Mouse (Mus musculus): ENCODE measurements around the gene Pik3r5. TPM values are rescaled to one million over a fixed set of nuclear protein-coding genes. Genes with fewer than 3 reads are reported as not detected.

The Pik3r5 gene
- total and polyA plus RNA-seq, 2 experiments from 2014 or later = 0.65 to 1.4 TPM

DNA sequence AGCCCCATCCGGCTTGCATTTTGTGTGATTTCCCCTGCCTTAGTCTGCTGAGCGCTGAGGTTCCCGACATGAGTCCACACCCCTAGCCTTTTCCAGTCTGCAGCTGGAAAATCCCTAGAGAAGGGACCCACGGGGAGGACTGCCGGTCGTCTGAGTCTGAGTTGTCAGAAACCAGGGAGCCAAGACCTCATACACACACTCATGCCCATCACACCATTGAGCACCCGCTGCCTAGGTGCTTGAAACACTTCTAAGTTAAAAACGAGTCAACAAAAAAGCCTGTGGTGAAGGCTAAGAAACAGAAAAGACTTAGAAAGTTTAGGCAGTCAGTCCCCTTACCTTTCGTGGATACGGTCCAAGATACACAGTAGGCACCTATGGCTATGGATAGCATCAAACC is 55.8 kb downstream of the Pik3r5 start:
- no peaks in the 10 kb centered on the region for H3K4me1 ChIP-seq (ENCODE audit: insufficient read depth, low read length)
- no peaks in the 10 kb centered on the region for H3K27me3 ChIP-seq (ENCODE audit: insufficient read depth, low read length)
- H3K9me3 ChIP-seq (ENCODE audit: low read length) = no peaks in the 10 kb centered on the region
- no peak overlapping the region for H3K9ac ChIP-seq (replicated peaks; ENCODE audit: low read length)
- no peaks in the 10 kb centered on the region for H3K36me3 ChIP-seq (ENCODE audit: insufficient read depth, low read length)
- DNase-seq (ENCODE audit: low spot score) = no peak
- TF ChIP-seq CTCF (IDR thresholded peaks at IDR 0.05; ENCODE audit: low read depth) = no peak
- WGBS = 88% methylated on average over 10 of the region's 10 CpGs
- no peak overlapping the region for H3K27ac ChIP-seq
- no peak for ATAC-seq
- H3K4me3 ChIP-seq (ENCODE audit: low read length) = no peak overlapping the region
- no peak overlapping the region for H3K4me2 ChIP-seq (ENCODE audit: low read depth, low read length)

DNA sequence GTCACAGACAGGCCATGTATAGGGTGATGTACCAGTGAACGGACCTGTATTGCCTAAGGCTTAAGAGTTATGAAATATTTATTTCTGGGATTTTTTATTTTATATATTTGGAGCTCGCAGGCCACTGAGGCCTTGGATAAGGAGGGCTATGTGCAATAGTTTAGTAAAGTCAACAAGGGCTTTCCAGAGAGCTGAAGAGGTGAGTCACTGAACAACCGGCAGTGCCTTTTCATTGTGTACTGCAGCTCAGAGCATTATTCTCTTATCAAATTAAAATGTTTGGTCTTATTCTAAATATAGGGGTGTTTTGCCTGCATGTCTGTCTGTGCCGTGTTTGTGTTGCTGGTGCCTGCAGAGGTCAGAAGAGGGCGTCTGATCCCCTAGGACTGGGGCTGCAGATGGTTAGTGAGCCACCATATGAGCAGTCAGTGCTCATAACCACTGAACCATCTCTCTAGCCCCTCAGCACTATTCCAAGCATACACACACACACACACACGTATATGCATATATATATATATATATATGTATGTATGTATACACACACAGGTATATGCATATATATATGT is 56.4 kb downstream of the Pik3r5 start:
- Histone ChIP-seq H3K9me3 (ENCODE audit: low read length) (no peaks in the 10 kb centered on the region), H3K4me3 (ENCODE audit: low read length) (no peak overlapping the region), H3K27ac (no peak overlapping the region), H3K4me1 (ENCODE audit: insufficient read depth, low read length) (no peaks in the 10 kb centered on the region), H3K36me3 (ENCODE audit: insufficient read depth, low read length) (no peaks in the 10 kb centered on the region), H3K27me3 (ENCODE audit: insufficient read depth, low read length) (no peaks in the 10 kb centered on the region), H3K9ac (replicated peaks; ENCODE audit: low read length) (no peak overlapping the region), H3K4me2 (ENCODE audit: low read depth, low read length) (no peak overlapping the region)
- WGBS = 74% methylated on average over 6 of the region's 6 CpGs
- 0 out of 2 replicates have a peak, but pooled peaks have one; percentile 4 for TF ChIP-seq CTCF (IDR thresholded peaks at IDR 0.05; ENCODE audit: low read depth)
- ATAC-seq (no peak), DNase-seq (ENCODE audit: low spot score) (no peak)

DNA sequence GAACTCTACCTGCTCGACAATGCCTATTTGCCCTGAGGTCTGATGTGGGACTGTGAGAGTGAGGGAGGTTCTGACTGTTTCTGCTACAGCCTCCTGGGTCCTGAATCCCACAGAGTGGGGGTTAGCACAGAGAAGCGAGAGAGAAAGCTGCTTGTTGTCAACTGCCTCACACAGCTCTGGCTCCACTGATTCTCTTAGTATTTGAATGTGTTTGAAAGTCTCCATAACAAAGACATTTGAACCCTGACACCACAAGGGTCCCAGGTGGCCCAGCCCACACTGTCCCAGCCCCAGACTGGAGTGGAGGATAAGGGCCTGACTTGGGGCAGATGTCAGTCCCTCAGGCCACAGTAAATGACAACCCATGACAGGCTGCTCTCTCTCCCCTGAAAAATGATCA is 57.3 kb downstream of the Pik3r5 start:
- Histone ChIP-seq H3K9ac (replicated peaks; ENCODE audit: low read length) (no peak overlapping the region), H3K27me3 (ENCODE audit: insufficient read depth, low read length) (no peaks in the 10 kb centered on the region), H3K4me2 (ENCODE audit: low read depth, low read length) (no peak overlapping the region), H3K4me3 (ENCODE audit: low read length) (no peak overlapping the region), H3K36me3 (ENCODE audit: insufficient read depth, low read length) (no peaks in the 10 kb centered on the region), H3K27ac (no peak overlapping the region), H3K4me1 (ENCODE audit: insufficient read depth, low read length) (no peaks in the 10 kb centered on the region), H3K9me3 (ENCODE audit: low read length) (no peaks in the 10 kb centered on the region)
- WGBS = 25% methylated on average over 2 of the region's 2 CpGs
- ATAC-seq (no peak), DNase-seq (ENCODE audit: low spot score) (no peak)
- no peak for TF ChIP-seq CTCF (IDR thresholded peaks at IDR 0.05; ENCODE audit: low read depth)

DNA sequence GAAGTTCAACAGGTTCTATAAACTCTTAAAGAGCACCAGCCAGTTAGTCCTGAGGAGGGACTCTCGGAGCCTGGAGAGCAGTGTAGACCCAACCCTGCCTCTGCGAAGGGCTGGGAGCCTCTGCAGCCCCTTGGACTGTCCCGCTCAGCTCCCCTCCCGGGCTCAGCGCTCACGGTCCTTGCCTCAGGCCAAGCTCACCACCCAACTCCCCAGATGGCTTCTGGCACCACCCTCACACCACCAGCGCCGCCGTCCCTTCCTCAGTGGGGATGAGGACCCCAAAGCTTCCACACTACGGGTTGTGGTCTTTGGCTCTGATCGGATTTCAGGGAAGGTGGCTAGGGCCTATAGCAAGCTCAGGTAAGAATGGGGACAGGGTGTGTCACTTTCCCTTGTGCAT is 60.7 kb downstream of the Pik3r5 start:
- no peak overlapping the region for H3K27ac ChIP-seq
- H3K9me3 ChIP-seq (ENCODE audit: low read length) = no peaks in the 10 kb centered on the region
- no peaks in the 10 kb centered on the region for H3K4me1 ChIP-seq (ENCODE audit: insufficient read depth, low read length)
- H3K27me3 ChIP-seq (ENCODE audit: insufficient read depth, low read length) = no peaks in the 10 kb centered on the region
- no peak overlapping the region for H3K9ac ChIP-seq (replicated peaks; ENCODE audit: low read length)
- ATAC-seq (no peak), DNase-seq (ENCODE audit: low spot score) (no peak)
- WGBS = 91% methylated on average over 11 of the region's 11 CpGs
- no peak overlapping the region for H3K4me3 ChIP-seq (ENCODE audit: low read length)
- H3K4me2 ChIP-seq (ENCODE audit: low read depth, low read length) = no peak overlapping the region
- TF ChIP-seq CTCF (IDR thresholded peaks at IDR 0.05; ENCODE audit: low read depth) = no peak
- H3K36me3 ChIP-seq (ENCODE audit: insufficient read depth, low read length) = no peaks in the 10 kb centered on the region

DNA sequence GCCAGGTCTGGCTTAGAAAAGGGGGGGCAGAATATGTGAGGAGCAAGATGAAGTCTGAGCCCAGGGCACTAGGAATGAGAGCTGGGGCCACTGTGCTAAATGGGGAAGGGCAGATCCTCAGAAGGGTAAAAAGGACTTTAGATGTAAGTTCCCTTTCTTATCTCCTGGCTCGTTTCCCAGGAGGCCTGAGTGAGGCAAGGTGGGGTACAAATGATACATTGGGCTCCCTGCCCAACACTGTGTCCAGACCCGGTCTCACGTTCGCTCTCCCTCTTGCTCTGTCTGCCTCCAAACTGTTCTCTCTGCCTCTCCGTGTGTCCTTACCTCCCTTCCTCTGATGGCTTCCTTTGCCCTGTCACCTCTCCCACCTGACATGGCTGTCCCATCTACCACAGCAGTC is 61.8 kb downstream of the Pik3r5 start:
- no peak overlapping the region for H3K27ac ChIP-seq
- H3K4me2 ChIP-seq (ENCODE audit: low read depth, low read length) = no peak overlapping the region
- H3K9ac ChIP-seq (replicated peaks; ENCODE audit: low read length) = no peak overlapping the region
- H3K27me3 ChIP-seq (ENCODE audit: insufficient read depth, low read length) = no peaks in the 10 kb centered on the region
- ATAC-seq (no peak), DNase-seq (ENCODE audit: low spot score) (no peak)
- no peaks in the 10 kb centered on the region for H3K9me3 ChIP-seq (ENCODE audit: low read length)
- no peak overlapping the region for H3K4me3 ChIP-seq (ENCODE audit: low read length)
- no peaks in the 10 kb centered on the region for H3K36me3 ChIP-seq (ENCODE audit: insufficient read depth, low read length)
- TF ChIP-seq CTCF (IDR thresholded peaks at IDR 0.05; ENCODE audit: low read depth) = no peak
- WGBS = 66% methylated on average over 5 of the region's 5 CpGs
- H3K4me1 ChIP-seq (ENCODE audit: insufficient read depth, low read length) = no peaks in the 10 kb centered on the region

DNA sequence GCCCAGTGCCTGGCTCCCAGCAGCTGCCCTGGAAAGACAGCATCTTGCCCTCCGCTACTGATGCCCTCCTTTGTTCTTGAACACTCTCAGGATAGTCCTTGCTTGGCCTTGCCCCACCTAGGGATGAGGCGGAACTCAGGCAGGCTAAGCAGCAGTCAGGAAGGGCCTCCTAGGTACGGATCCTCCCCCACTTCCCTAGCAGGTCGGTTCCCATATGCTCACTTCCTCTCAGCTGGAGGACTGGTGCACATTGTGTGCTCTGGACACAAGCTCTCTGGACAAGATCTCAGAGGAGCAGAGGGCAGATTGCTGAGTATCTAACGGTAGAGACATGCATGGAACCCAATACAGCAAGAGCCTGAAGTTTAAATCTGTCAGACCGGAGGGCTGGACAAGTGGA is 65.2 kb downstream of the Pik3r5 start:
- TF ChIP-seq CTCF (IDR thresholded peaks at IDR 0.05; ENCODE audit: low read depth) = no peak
- ATAC-seq = no peak
- no peaks in the 10 kb centered on the region for H3K4me1 ChIP-seq (ENCODE audit: insufficient read depth, low read length)
- 78% methylated on average over 6 of the region's 6 CpGs for WGBS
- H3K9ac ChIP-seq (replicated peaks; ENCODE audit: low read length) = no peak overlapping the region
- no peak for DNase-seq (ENCODE audit: low spot score)
- H3K4me3 ChIP-seq (ENCODE audit: low read length) = no peak overlapping the region
- H3K9me3 ChIP-seq (ENCODE audit: low read length) = no peaks in the 10 kb centered on the region
- no peak overlapping the region for H3K27ac ChIP-seq
- H3K27me3 ChIP-seq (ENCODE audit: insufficient read depth, low read length) = no peaks in the 10 kb centered on the region
- no peaks in the 10 kb centered on the region for H3K36me3 ChIP-seq (ENCODE audit: insufficient read depth, low read length)
- H3K4me2 ChIP-seq (ENCODE audit: low read depth, low read length) = no peak overlapping the region

DNA sequence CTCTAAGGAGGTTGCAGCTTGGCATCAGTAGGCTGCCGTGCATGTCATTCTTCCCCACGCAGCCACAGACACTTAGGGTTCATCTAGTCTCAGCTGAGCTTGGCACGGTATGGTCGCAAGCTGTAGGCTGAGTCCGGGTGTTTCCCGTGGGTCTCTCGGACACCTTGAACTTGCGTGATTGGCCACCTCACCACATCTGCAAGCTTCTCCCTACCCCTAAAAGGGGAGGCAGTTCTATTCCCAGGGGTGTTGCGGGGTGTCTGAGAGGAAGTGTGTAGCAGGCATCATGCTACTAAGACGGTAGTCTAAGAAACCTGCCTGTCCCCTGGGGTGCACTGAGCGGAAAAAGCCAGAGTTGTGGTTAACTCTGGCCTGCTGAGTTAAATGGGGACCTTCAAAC is 66.6 kb downstream of the Pik3r5 start:
- no peak for ATAC-seq
- DNase-seq (ENCODE audit: low spot score) = no peak
- Histone ChIP-seq H3K4me2 (ENCODE audit: low read depth, low read length) (no peak overlapping the region), H3K27me3 (ENCODE audit: insufficient read depth, low read length) (no peaks in the 10 kb centered on the region), H3K36me3 (ENCODE audit: insufficient read depth, low read length) (no peaks in the 10 kb centered on the region), H3K9ac (replicated peaks; ENCODE audit: low read length) (no peak overlapping the region), H3K27ac (no peak overlapping the region), H3K9me3 (ENCODE audit: low read length) (no peaks in the 10 kb centered on the region), H3K4me1 (ENCODE audit: insufficient read depth, low read length) (no peaks in the 10 kb centered on the region), H3K4me3 (ENCODE audit: low read length) (no peak overlapping the region)
- no peak for TF ChIP-seq CTCF (IDR thresholded peaks at IDR 0.05; ENCODE audit: low read depth)
- 87% methylated on average over 11 of the region's 11 CpGs for WGBS

All from hindbrain, postnatal 0 days (tissue).